ENCODE assay signal across 8 mouse cellular contexts in genomic region chr12:86104297-86104696, GRCm38 (mm10). TPM values are rescaled to one million over a fixed set of nuclear protein-coding genes. Genes with fewer than 3 reads are reported as not detected.
DNase-seq lines count a peak whose midpoint lies in the region; ATAC-seq and TF ChIP-seq lines count a peak whose summit lies in the region.
"Had no signal": no experiment of that assay in that cellular context is flagged by ENCODE, and none has a peak within 500 bp of the region (broad histone marks: within the 10 kb centered on the region; RNA-seq: fewer than 3 reads in every experiment).

No protein-coding gene starts in this region.

- TF ChIP-seq POLR2A in testis, adult 2 months (IDR thresholded peaks at IDR 0.05; ENCODE audit: control insufficient read depth, low read depth, low read length): no peak
- no peak for TF ChIP-seq POLR2A in limb, embryonic 14.5 days (IDR thresholded peaks at IDR 0.05; ENCODE audit: borderline replicate concordance, extremely low read depth, insufficient read depth, insufficient read length)

- H3K36me3 ChIP-seq in testis, adult 2 months (ENCODE audit: control insufficient read depth, insufficient read depth, low read length): no peaks in the 10 kb centered on the region
- H3K36me3 ChIP-seq in limb, embryonic 14.5 days (ENCODE audit: control insufficient read depth, insufficient read depth, low read length): no peaks in the 10 kb centered on the region

- no peaks in the 10 kb centered on the region for H3K9me3 ChIP-seq in limb, embryonic 14.5 days (ENCODE audit: control insufficient read depth, low read length)

- H3K27ac ChIP-seq in testis, adult 2 months (ENCODE audit: control insufficient read depth, insufficient read depth, low read depth, low read length): peak overlapping the region; percentile 65; the same call in 1 of the 2 replicates
- H3K27ac ChIP-seq in limb, embryonic 14.5 days (replicated peaks; ENCODE audit: low read depth, low read length): no peak overlapping the region

- H3K4me2 ChIP-seq in limb, embryonic 14.5 days (replicated peaks; ENCODE audit: low read depth, low read length, severe bottlenecking): no peak overlapping the region

- H3K4me3 ChIP-seq in testis, adult 2 months (ENCODE audit: control insufficient read depth, low read depth, low read length): no peak overlapping the region
- H3K4me3 ChIP-seq in limb, embryonic 14.5 days (replicated peaks; ENCODE audit: low read length): no peak overlapping the region

- intact Hi-C loops in heart, postnatal 10 days (cut with DNase I): no loop called here

- DNase-seq in testis, postnatal 10 days (ENCODE audit: low spot score): no peak
- peak; percentile 74 to 76 for DNase-seq in heart, postnatal 10 days
- DNase-seq in limb, embryonic 14.5 days (ENCODE audit: low spot score): no peak
- DNase-seq in MN1 (ENCODE audit: low spot score): no peak
- DNase-seq in ovary, postnatal 14 days (ENCODE audit: low spot score): no peak
- no peak for DNase-seq in urinary bladder, postnatal 10 days (ENCODE audit: low spot score)
- DNase-seq: thymus, postnatal 25 days had no signal

- no peaks in the 10 kb centered on the region for H3K27me3 ChIP-seq in testis, adult 2 months (ENCODE audit: control insufficient read depth, insufficient read depth, low read length)
- no peaks in the 10 kb centered on the region for H3K27me3 ChIP-seq in limb, embryonic 14.5 days (ENCODE audit: control insufficient read depth, insufficient read depth, low read length)

- H3K4me1 ChIP-seq in testis, adult 2 months (ENCODE audit: control insufficient read depth, insufficient read depth, low read length): no peaks in the 10 kb centered on the region; the same call in 1 of the 2 replicates
- peaks cover 30% of the 10 kb centered on the region for H3K4me1 ChIP-seq in limb, embryonic 14.5 days (ENCODE audit: control insufficient read depth, insufficient read depth, low read length)

- TF ChIP-seq CTCF in testis, adult 2 months (IDR thresholded peaks at IDR 0.05; ENCODE audit: control insufficient read depth, insufficient read depth, insufficient replicate concordance, low read depth, low read length): no peak

- ATAC-seq in limb, embryonic 14.5 days (ENCODE audit: low FRiP score, low read depth): peak; percentile 30; the same call in 1 of the 2 replicates

- 76% methylated on average over 11 of the region's 11 CpGs for WGBS in limb, embryonic 14.5 days

- H3K9ac ChIP-seq in limb, embryonic 14.5 days (ENCODE audit: low read depth, low read length, severe bottlenecking): no peak overlapping the region

RNA-seq across cellular contexts. Expression of gene Ift43, which starts 22.0 kb away (rescaled TPM):
- polyA plus RNA-seq in testis, adult 2 months (2012; rRNA removed): 200 and 219 TPM in 2 replicates
- 10 to 100 TPM; 30.2 to 34.0 TPM for total RNA-seq in heart, postnatal 10 days (2021)
- 41.2 and 48.7 TPM in 2 replicates for polyA plus RNA-seq in limb, embryonic 14.5 days (2012; rRNA removed)
- polyA plus RNA-seq in limb, embryonic 14.5 days (2014; fragmentation: Nextera tagmentation; extraction: Ambion mirVana): 75.5 and 84.1 TPM in 2 replicates

RNA-seq across cellular contexts. Expression of gene Tgfb3, which starts 25.5 kb away (rescaled TPM):
- polyA plus RNA-seq in testis, adult 2 months (2012; rRNA removed): 4.4 and 5.4 TPM in 2 replicates
- total RNA-seq in heart, postnatal 10 days (2021): 10 to 100 TPM; 19.8 to 20.7 TPM
- 85.0 and 87.3 TPM in 2 replicates for polyA plus RNA-seq in limb, embryonic 14.5 days (2012; rRNA removed)
- polyA plus RNA-seq in limb, embryonic 14.5 days (2014; fragmentation: Nextera tagmentation; extraction: Ambion mirVana): 64.7 and 70.4 TPM in 2 replicates

Comparison
In these comparisons a context has a peak if more than half of its experiments do, and no peak if none do; other contexts are left out.
1. DNase-seq: peak in heart, postnatal 10 days (2 of 2); none in testis, postnatal 10 days (single experiment), limb, embryonic 14.5 days (single experiment), MN1 (single experiment), ovary, postnatal 14 days (single experiment) and urinary bladder, postnatal 10 days (single experiment).
2. RNA of gene Tgfb3, which starts 25.5 kb away (polyA plus RNA-seq): 64.7 to 87.3 TPM in limb, embryonic 14.5 days; 4.4 to 5.4 TPM in testis, adult 2 months; every median in the first group is over 10 times any median in the second.